Mouse (Mus musculus): Measurements from ENCODE around the gene Olfr110. TPM values are rescaled to one million over a fixed set of nuclear protein-coding genes. Genes with fewer than 3 reads are reported as not detected.

Gene Olfr110
- total and polyA plus RNA-seq, 3 experiments: not detected

DNA sequence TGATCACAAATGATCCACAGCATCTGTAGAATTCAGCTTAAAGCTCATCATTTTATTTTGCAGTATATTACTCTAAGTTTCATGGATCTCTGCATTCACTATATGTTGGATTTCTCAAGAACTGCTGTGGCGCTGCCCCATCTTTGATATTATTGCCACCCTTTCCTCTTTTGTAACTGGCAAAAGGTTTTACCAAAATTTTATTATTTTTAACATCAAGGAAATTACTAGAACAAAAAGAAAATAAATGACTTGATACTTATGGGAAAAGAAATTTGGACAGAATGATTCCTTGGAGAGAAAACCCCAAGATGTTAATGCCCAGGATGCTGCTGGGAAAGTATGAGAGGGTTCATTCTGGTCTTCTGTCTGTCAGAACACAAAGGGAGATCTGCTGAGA lies 33.7 kb upstream of the Olfr110 start, which contains the start of gene Olfr109:
Olfr109 (plus strand) TSS at position 301 of the 400 bp plus-strand sequence.
- no peaks in the 10 kb centered on the region for H3K4me1 ChIP-seq (ENCODE audit: control insufficient read depth in 1 of 2, insufficient read depth in 2 of 2, low read length in 2 of 2)
- no peak within 1 kb of the TSS for H3K27ac ChIP-seq (ENCODE audit: control insufficient read depth, low read depth, low read length)
- TF ChIP-seq ZNF384 (IDR thresholded peaks at IDR 0.05; ENCODE audit: low read depth, low read length) (no peak), MXI1 (IDR thresholded peaks at IDR 0.05; ENCODE audit: low read depth, low read length) (no peak), POLR2A (IDR thresholded peaks at IDR 0.05; ENCODE audit: control insufficient read depth in 1 of 2, insufficient read depth in 1 of 2, low read depth in 1 of 2, low read length in 2 of 2, poor library complexity in 1 of 2) (no peak), MYC (IDR thresholded peaks at IDR 0.05; ENCODE audit: low read depth, low read length) (no peak), MEF2A (IDR thresholded peaks at IDR 0.05; ENCODE audit: extremely low read depth, insufficient replicate concordance, low read depth, low read length, poor library complexity, severe bottlenecking) (no peak), ZC3H11A (IDR thresholded peaks at IDR 0.05; ENCODE audit: low read depth, low read length) (no peak), MAFK (IDR thresholded peaks at IDR 0.05; ENCODE audit: borderline replicate concordance, low read depth, low read length) (no peak), UBTF (IDR thresholded peaks at IDR 0.05; ENCODE audit: borderline replicate concordance, insufficient read depth, low read depth, low read length) (no peak), KAT2A (conservative IDR thresholded peaks at IDR 0.05; ENCODE audit: low read depth, low read length) (no peak), TAL1 (IDR thresholded peaks at IDR 0.05; ENCODE audit: low read length) (no peak), ZMIZ1 (IDR thresholded peaks at IDR 0.05; ENCODE audit: low read depth, low read length) (no peak)
- H3K36me3 ChIP-seq (ENCODE audit: control insufficient read depth in 1 of 2, insufficient read depth in 2 of 2, low read length in 2 of 2): no peaks in the 10 kb centered on the region
- no peaks in the 10 kb centered on the region for H3K27me3 ChIP-seq (ENCODE audit: control insufficient read depth in 1 of 2, insufficient read depth in 2 of 2, low read length in 2 of 2)
- no peak within 1 kb of the TSS for H3K9ac ChIP-seq (ENCODE audit: control insufficient read depth, low read depth, low read length, poor library complexity, severe bottlenecking)
- no peaks in the 10 kb centered on the region for H3K79me2 ChIP-seq (ENCODE audit: control insufficient read depth, insufficient read depth, low read length, poor library complexity)
- H3K9me3 ChIP-seq (replicated peaks; ENCODE audit: insufficient read depth, low read length): no peaks in the 10 kb centered on the region
- H3K4me3 ChIP-seq (ENCODE audit: control insufficient read depth in 1 of 2, insufficient read depth in 1 of 2, low read depth in 2 of 2, low read length in 2 of 2): no peak within 1 kb of the TSS
- DNase-seq (ENCODE audit: low read depth, low spot score): no peak

DNA sequence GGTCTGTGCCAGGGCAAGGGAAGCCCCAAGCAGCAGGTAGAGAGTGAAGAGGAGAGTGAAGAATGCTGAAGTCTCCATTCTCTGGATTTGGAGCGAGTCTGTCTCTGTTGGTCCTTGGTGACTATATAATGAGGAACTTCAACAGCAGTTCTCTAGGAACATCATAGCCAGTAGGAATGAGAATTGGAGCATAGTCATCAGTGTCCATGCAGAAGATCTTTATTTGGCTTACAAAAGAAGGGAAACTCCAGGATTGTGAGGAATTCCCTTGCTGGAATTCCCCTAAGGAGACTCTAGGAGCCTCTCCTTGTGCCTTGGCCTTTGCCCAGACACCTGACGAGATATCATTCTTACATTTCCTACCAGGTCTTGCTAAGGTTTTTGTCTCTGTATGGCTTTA lies 8.8 kb upstream of the Olfr110 start, which contains the start of gene H2-M2:
H2-M2 (minus strand) TSS at position 101 of the 400 bp plus-strand sequence.
- Histone ChIP-seq H3K9ac (ENCODE audit: control insufficient read depth, low read depth, low read length, poor library complexity, severe bottlenecking) (no peak within 1 kb of the TSS), H3K4me3 (ENCODE audit: control insufficient read depth in 1 of 2, insufficient read depth in 1 of 2, low read depth in 2 of 2, low read length in 2 of 2) (no peak within 1 kb of the TSS), H3K9me3 (replicated peaks; ENCODE audit: insufficient read depth, low read length) (no peaks in the 10 kb centered on the region), H3K79me2 (ENCODE audit: control insufficient read depth, insufficient read depth, low read length, poor library complexity) (no peaks in the 10 kb centered on the region), H3K27me3 (ENCODE audit: control insufficient read depth in 1 of 2, insufficient read depth in 2 of 2, low read length in 2 of 2) (no peaks in the 10 kb centered on the region), H3K4me1 (ENCODE audit: control insufficient read depth in 1 of 2, insufficient read depth in 2 of 2, low read length in 2 of 2) (no peaks in the 10 kb centered on the region), H3K27ac (ENCODE audit: control insufficient read depth, low read depth, low read length) (no peak within 1 kb of the TSS), H3K36me3 (ENCODE audit: control insufficient read depth in 1 of 2, insufficient read depth in 2 of 2, low read length in 2 of 2) (no peaks in the 10 kb centered on the region)
- DNase-seq (ENCODE audit: low read depth, low spot score): no peak
- TF ChIP-seq MYC (IDR thresholded peaks at IDR 0.05; ENCODE audit: low read depth, low read length) (no peak), JUND (IDR thresholded peaks at IDR 0.05; ENCODE audit: low read depth, low read length) (no peak), TAL1 (IDR thresholded peaks at IDR 0.05; ENCODE audit: low read length) (no peak), MXI1 (IDR thresholded peaks at IDR 0.05; ENCODE audit: low read depth, low read length) (no peak), NELFE (IDR thresholded peaks at IDR 0.05; ENCODE audit: low read depth, low read length) (no peak), KAT2A (conservative IDR thresholded peaks at IDR 0.05; ENCODE audit: low read depth, low read length) (no peak), ZKSCAN1 (IDR thresholded peaks at IDR 0.05; ENCODE audit: low read depth, low read length) (no peak), NRF1 (IDR thresholded peaks at IDR 0.05; ENCODE audit: insufficient read depth, low read depth, low read length, poor library complexity, severe bottlenecking) (no peak), POLR2AphosphoS2 (IDR thresholded peaks at IDR 0.05; ENCODE audit: low read length) (no peak), ETS1 (IDR thresholded peaks at IDR 0.05; ENCODE audit: low read depth, low read length) (no peak), ZNF384 (IDR thresholded peaks at IDR 0.05; ENCODE audit: low read depth, low read length) (no peak)

All from MEL (cell line).